In genomic region chr2:28423167-28423566, GRCm38 (mm10) we compare ENCODE assay signal across 9 mouse cellular contexts. TPM values are rescaled to one million over a fixed set of nuclear protein-coding genes. Genes with fewer than 3 reads are reported as not detected.
DNase-seq lines count a peak whose midpoint lies in the region; ATAC-seq and TF ChIP-seq lines count a peak whose summit lies in the region.
"Had no signal": no experiment of that assay in that cellular context is flagged by ENCODE, and none has a peak within 500 bp of the region (broad histone marks: within the 10 kb centered on the region; RNA-seq: fewer than 3 reads in every experiment).

No protein-coding gene starts in this region.

- 16% methylated on average over 3 of the region's 3 CpGs for WGBS in liver, embryonic 12.5 days (ENCODE audit: insufficient replicate concordance)
- WGBS in kidney, postnatal 0 days = 41% methylated on average over 3 of the region's 3 CpGs

- H3K27me3 ChIP-seq in liver, embryonic 12.5 days (replicated peaks) = peaks cover 10% of the 10 kb centered on the region
- no peaks in the 10 kb centered on the region for H3K27me3 ChIP-seq in kidney, postnatal 0 days (ENCODE audit: insufficient read depth, low read length)

- no peak overlapping the region for H3K4me2 ChIP-seq in liver, embryonic 12.5 days
- H3K4me2 ChIP-seq in kidney, postnatal 0 days (ENCODE audit: low read length) = no peak overlapping the region

- intact Hi-C loops in left cerebral cortex, postnatal 36 days (cut with DNase I) = loop anchor here (10.0 kb wide), 1 partner anchor 878 kb away; no protein-coding TSS in a partner anchor

- no peak for ATAC-seq in liver, embryonic 12.5 days
- no peak for ATAC-seq in kidney, postnatal 0 days (replicated peaks; ENCODE audit: low FRiP score, low read depth)
- 0 out of 2 replicates have a peak, but pooled peaks have one; percentile 47 for ATAC-seq in neutrophil, adult 5-6 weeks (ENCODE audit: extremely low read depth, insufficient number of reproducible peaks, low FRiP score, poor library complexity, severe bottlenecking)

- H3K9ac ChIP-seq in liver, embryonic 12.5 days = no peak overlapping the region
- H3K9ac ChIP-seq in kidney, postnatal 0 days (ENCODE audit: low read depth, low read length) = no peak overlapping the region

- H3K9me3 ChIP-seq in liver, embryonic 12.5 days (replicated peaks) = no peaks in the 10 kb centered on the region
- H3K9me3 ChIP-seq in kidney, postnatal 0 days (replicated peaks; ENCODE audit: low read length) = no peaks in the 10 kb centered on the region

- H3K36me3 ChIP-seq in liver, embryonic 12.5 days = no peaks in the 10 kb centered on the region
- no peaks in the 10 kb centered on the region for H3K36me3 ChIP-seq in kidney, postnatal 0 days (ENCODE audit: insufficient read depth, low read length)

- DNase-seq in cerebellum, adult 18-20 months = peak; percentile 46 to 54
- DNase-seq in cerebellum, adult 8-10 months = no peak
- peak; percentile 63 for DNase-seq in liver
- peak; percentile 63 for DNase-seq in brain, adult 2 months (ENCODE audit: low read depth, low spot score)
- peak; percentile 73 for DNase-seq in kidney, postnatal 0 days (ENCODE audit: low spot score)
- DNase-seq in left cerebral cortex, postnatal 36 days (ENCODE audit: low spot score in 2 of 2) = no peak

- no peak overlapping the region for H3K27ac ChIP-seq in liver, embryonic 12.5 days
- H3K27ac ChIP-seq in kidney, postnatal 0 days = no peak overlapping the region

- peak; percentile 70 for TF ChIP-seq CTCF in kidney, postnatal 0 days (IDR thresholded peaks at IDR 0.05; ENCODE audit: low read depth)

- peaks cover 7% of the 10 kb centered on the region; the same call in 1 of the 2 replicates for H3K4me1 ChIP-seq in liver, embryonic 12.5 days
- no peaks in the 10 kb centered on the region for H3K4me1 ChIP-seq in kidney, postnatal 0 days (replicated peaks; ENCODE audit: insufficient read depth, low read length)

- H3K4me3 ChIP-seq in liver, embryonic 12.5 days = no peak overlapping the region
- H3K4me3 ChIP-seq in kidney, postnatal 0 days (replicated peaks; ENCODE audit: low read depth, low read length) = no peak overlapping the region

RNA-seq across cellular contexts. Expression of gene Ppp1r26, which starts 23.4 kb away (rescaled TPM):
- polyA plus RNA-seq in liver, embryonic 12.5 days (2016; fragmentation: Nextera tagmentation; extraction: Ambion mirVana) = 0.37 and 0.42 TPM in 2 replicates
- polyA plus RNA-seq in kidney, postnatal 0 days (2015; fragmentation: Nextera tagmentation; extraction: Ambion mirVana) = 2.4 and 2.8 TPM in 2 replicates
- total RNA-seq in neutrophil, adult 5-6 weeks (2017) = not detected in 2 replicates
- 10 to 100 TPM; 26.8 to 30.3 TPM for total RNA-seq in left cerebral cortex, postnatal 36 days (2021)

RNA-seq across cellular contexts. Expression of gene 1700007K13Rik, which starts 43.0 kb away (rescaled TPM):
- not detected in 2 replicates for polyA plus RNA-seq in liver, embryonic 12.5 days (2016; fragmentation: Nextera tagmentation; extraction: Ambion mirVana)
- polyA plus RNA-seq in kidney, postnatal 0 days (2015; fragmentation: Nextera tagmentation; extraction: Ambion mirVana) = 0.22 and 0.49 TPM in 2 replicates
- total RNA-seq in neutrophil, adult 5-6 weeks (2017) = not detected in 2 replicates
- 1 to 10 TPM; 4.0 to 5.1 TPM for total RNA-seq in left cerebral cortex, postnatal 36 days (2021)
- polyA plus RNA-seq: large intestine, adult 2 months had no signal

RNA-seq across cellular contexts. Expression of gene Mrps2, which starts 44.7 kb away (rescaled TPM):
- 39.8 and 41.0 TPM in 2 replicates for polyA plus RNA-seq in liver, embryonic 12.5 days (2016; fragmentation: Nextera tagmentation; extraction: Ambion mirVana)
- polyA plus RNA-seq in kidney, postnatal 0 days (2015; fragmentation: Nextera tagmentation; extraction: Ambion mirVana) = 51.9 and 54.1 TPM in 2 replicates
- total RNA-seq in neutrophil, adult 5-6 weeks (2017) = 6.8 and 10.7 TPM in 2 replicates
- 10 to 100 TPM; 35.4 to 39.0 TPM for total RNA-seq in left cerebral cortex, postnatal 36 days (2021)

Comparison
In these comparisons a context has a peak if more than half of its experiments do, and no peak if none do; other contexts are left out.
1. DNase-seq: peak in cerebellum, adult 18-20 months (2 of 2), liver (single experiment), brain, adult 2 months (single experiment) and kidney, postnatal 0 days (single experiment); none in cerebellum, adult 8-10 months (single experiment) and left cerebral cortex, postnatal 36 days (0 of 2).
2. RNA of gene Ppp1r26, which starts 23.4 kb away (total RNA-seq): 26.8 to 30.3 TPM in left cerebral cortex, postnatal 36 days; not detected in neutrophil, adult 5-6 weeks; every median in the first group is over 10 times any median in the second.